Mouse (Mus musculus): Measurements from ENCODE around the gene 2010300C02Rik. TPM values are rescaled to one million over a fixed set of nuclear protein-coding genes. Genes with fewer than 3 reads are reported as not detected.

2010300C02Rik gene
- polyA plus RNA-seq, 1 experiment from 2014 or later, result 9.2 TPM

GRCm38 (mm10) chr1:37666587-37666986, 53.3 kb downstream of the 2010300C02Rik start:
- H3K27me3 ChIP-seq (replicated peaks; ENCODE audit: insufficient read depth, low read length), result no peaks in the 10 kb centered on the region
- no peaks in the 10 kb centered on the region for H3K9me3 ChIP-seq (ENCODE audit: low read length)
- no peak overlapping the region for H3K9ac ChIP-seq (replicated peaks; ENCODE audit: low read depth)
- no peaks in the 10 kb centered on the region for H3K36me3 ChIP-seq (ENCODE audit: insufficient read depth, low read length)
- WGBS, result 18% methylated on average over 10 of the region's 10 CpGs
- TF ChIP-seq CTCF (IDR thresholded peaks at IDR 0.05) (no peak), EP300 (IDR thresholded peaks at IDR 0.05) (peak; percentile 74)
- H3K4me3 ChIP-seq (ENCODE audit: low read depth, low read length), result no peak overlapping the region
- peak overlapping the region; percentile 52 for H3K4me2 ChIP-seq (replicated peaks; ENCODE audit: low read depth, low read length)
- DNase-seq (ENCODE audit: low spot score) (peak; percentile 94), ATAC-seq (peak; percentile 91)
- H3K4me1 ChIP-seq (ENCODE audit: insufficient read depth, low read depth, low read length), result 0 out of 2 replicates have a peak, but pooled peaks cover 6% of the 10 kb centered on the region
- H3K27ac ChIP-seq (ENCODE audit: low read length), result peak overlapping the region; percentile 54

DNA sequence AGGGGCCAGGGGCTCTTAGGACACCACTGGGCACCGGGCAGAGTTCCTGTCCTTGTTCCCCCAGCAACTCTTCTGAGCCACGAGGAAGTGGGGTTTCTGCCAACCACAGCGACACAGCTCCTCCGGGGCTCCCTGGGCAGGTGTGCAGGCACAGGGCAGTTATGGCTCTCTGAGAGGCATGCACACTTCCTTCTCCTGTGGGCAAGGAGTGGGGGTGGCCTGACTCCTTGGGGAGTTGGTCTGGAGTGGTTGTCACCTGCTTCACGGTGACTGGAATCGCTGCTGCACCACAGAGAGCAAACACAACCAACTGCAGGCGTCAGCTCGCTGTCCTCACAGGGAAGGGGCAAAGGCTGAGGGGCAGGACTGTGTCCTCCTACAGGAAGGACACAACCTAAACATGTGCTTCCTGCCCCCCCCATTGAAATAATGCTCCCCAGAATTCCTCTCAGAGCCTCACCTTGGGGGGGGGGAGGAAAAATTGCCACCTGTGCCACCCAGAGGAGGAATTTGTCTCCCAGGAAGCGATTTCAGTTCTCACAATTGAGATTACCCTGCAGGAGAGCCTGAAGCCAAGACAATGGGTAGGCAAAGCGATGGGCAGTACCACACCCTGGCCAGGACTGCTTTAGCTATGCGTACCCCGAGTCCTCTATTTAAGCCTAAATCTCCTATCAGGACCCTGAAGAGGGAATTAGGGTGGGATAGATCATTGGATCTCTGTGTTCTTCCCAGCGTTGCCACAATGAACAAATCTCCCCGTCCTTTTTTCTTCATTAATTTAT, 54.2 kb downstream of the 2010300C02Rik start:
- no peaks in the 10 kb centered on the region for H3K9me3 ChIP-seq (ENCODE audit: low read length)
- no peaks in the 10 kb centered on the region for H3K27me3 ChIP-seq (replicated peaks; ENCODE audit: insufficient read depth, low read length)
- 19% methylated on average over 14 of the region's 14 CpGs for WGBS
- H3K4me2 ChIP-seq (replicated peaks; ENCODE audit: low read depth, low read length), result peak overlapping the region; percentile 52
- ATAC-seq (peak; percentile 81), DNase-seq (ENCODE audit: low spot score) (peak; percentile 86)
- no peaks in the 10 kb centered on the region for H3K36me3 ChIP-seq (ENCODE audit: insufficient read depth, low read length)
- 0 out of 2 replicates have a peak, but pooled peaks cover 6% of the 10 kb centered on the region for H3K4me1 ChIP-seq (ENCODE audit: insufficient read depth, low read depth, low read length)
- peak overlapping the region; percentile 54 for H3K27ac ChIP-seq (ENCODE audit: low read length)
- H3K4me3 ChIP-seq (ENCODE audit: low read depth, low read length), result no peak overlapping the region
- TF ChIP-seq CTCF (IDR thresholded peaks at IDR 0.05) (no peak), EP300 (IDR thresholded peaks at IDR 0.05) (no peak)
- no peak overlapping the region for H3K9ac ChIP-seq (replicated peaks; ENCODE audit: low read depth)

- no peaks in the 10 kb centered on the region for H3K36me3 ChIP-seq (ENCODE audit: insufficient read depth, low read length)
- no peak overlapping the region for H3K9ac ChIP-seq (replicated peaks; ENCODE audit: low read depth)
- peak overlapping the region; percentile 52; the same call in 1 of the 2 replicates for H3K4me2 ChIP-seq (replicated peaks; ENCODE audit: low read depth, low read length)
- H3K4me3 ChIP-seq (ENCODE audit: low read depth, low read length), result no peak overlapping the region
- no peaks in the 10 kb centered on the region for H3K9me3 ChIP-seq (ENCODE audit: low read length)
- 0 out of 2 replicates have a peak, but pooled peaks cover 6% of the 10 kb centered on the region for H3K4me1 ChIP-seq (ENCODE audit: insufficient read depth, low read depth, low read length)
- no peak overlapping the region for H3K27ac ChIP-seq (ENCODE audit: low read length)
- no peak for TF ChIP-seq CTCF (IDR thresholded peaks at IDR 0.05)
- no peak for TF ChIP-seq EP300 (IDR thresholded peaks at IDR 0.05)
- H3K27me3 ChIP-seq (replicated peaks; ENCODE audit: insufficient read depth, low read length), result no peaks in the 10 kb centered on the region
- 57% methylated on average over 2 of the region's 2 CpGs for WGBS
- no peak for DNase-seq (ENCODE audit: low spot score)
- ATAC-seq, result no peak
Observed at GRCm38 (mm10) chr1:37664496-37664895, 55.4 kb downstream of the 2010300C02Rik start.

DNA sequence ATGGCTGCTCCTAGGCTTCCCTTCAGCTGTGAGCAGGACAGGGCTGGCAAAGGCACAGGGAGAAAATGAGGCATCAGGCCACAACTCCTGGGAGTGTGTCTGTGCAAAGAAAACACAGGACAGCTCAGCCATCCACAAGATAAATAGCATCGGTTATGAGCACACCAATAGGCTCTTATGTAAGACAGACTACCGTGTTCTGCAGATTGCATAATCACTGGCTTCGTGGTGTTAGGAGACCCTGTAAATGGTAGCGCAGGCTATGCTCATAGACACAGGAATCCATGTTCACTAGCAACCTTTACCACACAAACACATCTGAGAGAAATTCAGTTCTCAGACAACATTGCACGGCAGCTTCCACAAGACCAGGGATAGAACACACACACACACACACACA, 56.3 kb downstream of the 2010300C02Rik start:
- H3K9ac ChIP-seq (replicated peaks; ENCODE audit: low read depth), result no peak overlapping the region
- H3K27me3 ChIP-seq (replicated peaks; ENCODE audit: insufficient read depth, low read length), result no peaks in the 10 kb centered on the region
- H3K4me3 ChIP-seq (ENCODE audit: low read depth, low read length), result no peak overlapping the region
- DNase-seq (ENCODE audit: low spot score) (no peak), ATAC-seq (no peak)
- TF ChIP-seq CTCF (IDR thresholded peaks at IDR 0.05) (no peak), EP300 (IDR thresholded peaks at IDR 0.05) (no peak)
- H3K27ac ChIP-seq (ENCODE audit: low read length), result no peak overlapping the region
- H3K36me3 ChIP-seq (ENCODE audit: insufficient read depth, low read length), result no peaks in the 10 kb centered on the region
- H3K4me1 ChIP-seq (ENCODE audit: insufficient read depth, low read depth, low read length), result 0 out of 2 replicates have a peak, but pooled peaks cover 6% of the 10 kb centered on the region
- 53% methylated on average over 5 of the region's 5 CpGs for WGBS
- no peak overlapping the region for H3K4me2 ChIP-seq (replicated peaks; ENCODE audit: low read depth, low read length)
- H3K9me3 ChIP-seq (ENCODE audit: low read length), result no peaks in the 10 kb centered on the region

- 89% methylated on average over 2 of the region's 2 CpGs for WGBS
- Histone ChIP-seq H3K9ac (replicated peaks; ENCODE audit: low read depth) (no peak overlapping the region), H3K27ac (ENCODE audit: low read length) (no peak overlapping the region), H3K27me3 (replicated peaks; ENCODE audit: insufficient read depth, low read length) (no peaks in the 10 kb centered on the region), H3K4me3 (ENCODE audit: low read depth, low read length) (no peak overlapping the region), H3K4me1 (ENCODE audit: insufficient read depth, low read depth, low read length) (no peaks in the 10 kb centered on the region), H3K9me3 (ENCODE audit: low read length) (no peaks in the 10 kb centered on the region), H3K4me2 (replicated peaks; ENCODE audit: low read depth, low read length) (no peak overlapping the region), H3K36me3 (ENCODE audit: insufficient read depth, low read length) (no peaks in the 10 kb centered on the region)
- no peak for TF ChIP-seq CTCF (IDR thresholded peaks at IDR 0.05)
- ATAC-seq (no peak), DNase-seq (ENCODE audit: low spot score) (no peak)
Observed at GRCm38 (mm10) chr1:37656017-37656416, 63.9 kb downstream of the 2010300C02Rik start.

- Histone ChIP-seq H3K36me3 (ENCODE audit: insufficient read depth, low read length) (no peaks in the 10 kb centered on the region), H3K9ac (replicated peaks; ENCODE audit: low read depth) (no peak overlapping the region), H3K27me3 (replicated peaks; ENCODE audit: insufficient read depth, low read length) (no peaks in the 10 kb centered on the region), H3K4me3 (ENCODE audit: low read depth, low read length) (no peak overlapping the region), H3K9me3 (ENCODE audit: low read length) (no peaks in the 10 kb centered on the region), H3K4me2 (replicated peaks; ENCODE audit: low read depth, low read length) (no peak overlapping the region), H3K27ac (ENCODE audit: low read length) (no peak overlapping the region), H3K4me1 (ENCODE audit: insufficient read depth, low read depth, low read length) (no peaks in the 10 kb centered on the region)
- no peak for ATAC-seq
- 65% methylated on average over 5 of the region's 5 CpGs for WGBS
- no peak for DNase-seq (ENCODE audit: low spot score)
- peak; percentile 39 for TF ChIP-seq CTCF (IDR thresholded peaks at IDR 0.05)
- TF ChIP-seq EP300 (IDR thresholded peaks at IDR 0.05), result no peak
Observed at GRCm38 (mm10) chr1:37653992-37654391, 65.9 kb downstream of the 2010300C02Rik start.
